Mouse (Mus musculus): ENCODE measurements around the gene Defa36.
"Not testable (repeated sequence)": the region's sequence is repeated elsewhere in the genome, so short reads cannot be mapped to it uniquely, and the experiment has no call there.

Defa36 gene

GRCm38 (mm10) chr8:21427111-21427510 is at the start of gene Defa36:
TSS of gene Defa36 (plus strand) at chr8:21427411.
- not testable (repeated sequence) for DNase-seq

DNA sequence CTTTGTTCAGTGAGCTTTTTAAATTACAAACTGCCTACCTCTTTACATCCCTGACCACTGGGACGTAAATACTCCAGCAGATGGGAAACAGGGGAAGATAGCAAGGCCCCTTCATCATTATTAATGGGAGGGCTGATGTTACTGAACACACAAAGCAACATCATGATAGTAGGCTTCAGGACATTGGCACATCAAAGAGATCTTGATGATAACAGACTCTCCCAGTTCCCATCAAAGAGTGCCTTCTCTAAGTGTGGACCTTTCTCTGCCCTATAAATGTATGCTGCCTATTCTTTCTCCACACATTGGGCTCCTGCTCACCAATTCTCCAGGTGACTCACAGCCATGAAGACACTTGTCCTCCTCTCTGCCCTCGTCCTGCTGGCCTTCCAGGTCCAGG is 49.0 kb upstream of the Defa36 start, which contains the start of gene Defa2:
Gene Defa2, plus strand, starts transcription at position 301 of the 400 bp plus-strand sequence.
- not testable (repeated sequence) for DNase-seq

DNA sequence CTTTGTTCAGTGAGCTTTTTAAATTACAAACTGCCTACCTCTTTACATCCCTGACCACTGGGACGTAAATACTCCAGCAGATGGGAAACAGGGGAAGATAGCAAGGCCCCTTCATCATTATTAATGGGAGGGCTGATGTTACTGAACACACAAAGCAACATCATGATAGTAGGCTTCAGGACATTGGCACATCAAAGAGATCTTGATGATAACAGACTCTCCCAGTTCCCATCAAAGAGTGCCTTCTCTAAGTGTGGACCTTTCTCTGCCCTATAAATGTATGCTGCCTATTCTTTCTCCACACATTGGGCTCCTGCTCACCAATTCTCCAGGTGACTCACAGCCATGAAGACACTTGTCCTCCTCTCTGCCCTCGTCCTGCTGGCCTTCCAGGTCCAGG is 35.7 kb upstream of the Defa36 start, which contains the start of gene Defa33:
Gene Defa33, plus strand, starts transcription at position 301 of the 400 bp plus-strand sequence.
- not testable (repeated sequence) for DNase-seq

DNA sequence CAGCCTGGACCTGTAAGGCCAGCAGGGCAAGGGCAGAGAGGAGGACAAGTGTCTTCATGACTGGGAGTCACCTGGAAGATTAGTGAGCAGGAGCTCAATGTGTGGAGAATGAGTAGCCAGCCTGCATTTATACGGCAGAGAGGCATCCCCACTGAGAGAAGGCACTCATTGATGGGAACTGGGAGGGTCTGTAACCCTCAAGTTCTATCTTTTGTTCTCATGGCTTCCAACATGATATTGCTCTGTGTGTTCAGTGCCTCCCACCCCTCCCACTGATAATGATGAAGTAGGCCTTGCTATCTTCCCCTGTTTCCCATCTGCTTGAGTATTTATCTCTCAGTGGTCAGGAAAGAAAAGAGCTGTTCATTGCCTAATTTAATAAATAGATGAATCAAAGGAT is 29.2 kb downstream of the Defa36 start, which contains the start of gene Gm7849:
Gene Gm7849, minus strand, starts transcription at position 101 of the 400 bp plus-strand sequence.
- not testable (repeated sequence) for DNase-seq
